Mouse (Mus musculus): ENCODE data around the gene Flot1. TPM values are rescaled to one million over a fixed set of nuclear protein-coding genes. Genes with fewer than 3 reads are reported as not detected.

Gene Flot1
- 52.7 and 69.3 TPM in 2 replicates for polyA plus RNA-seq (2012; ENCODE audit: insufficient read depth, insufficient read length, missing spikeins)

DNA sequence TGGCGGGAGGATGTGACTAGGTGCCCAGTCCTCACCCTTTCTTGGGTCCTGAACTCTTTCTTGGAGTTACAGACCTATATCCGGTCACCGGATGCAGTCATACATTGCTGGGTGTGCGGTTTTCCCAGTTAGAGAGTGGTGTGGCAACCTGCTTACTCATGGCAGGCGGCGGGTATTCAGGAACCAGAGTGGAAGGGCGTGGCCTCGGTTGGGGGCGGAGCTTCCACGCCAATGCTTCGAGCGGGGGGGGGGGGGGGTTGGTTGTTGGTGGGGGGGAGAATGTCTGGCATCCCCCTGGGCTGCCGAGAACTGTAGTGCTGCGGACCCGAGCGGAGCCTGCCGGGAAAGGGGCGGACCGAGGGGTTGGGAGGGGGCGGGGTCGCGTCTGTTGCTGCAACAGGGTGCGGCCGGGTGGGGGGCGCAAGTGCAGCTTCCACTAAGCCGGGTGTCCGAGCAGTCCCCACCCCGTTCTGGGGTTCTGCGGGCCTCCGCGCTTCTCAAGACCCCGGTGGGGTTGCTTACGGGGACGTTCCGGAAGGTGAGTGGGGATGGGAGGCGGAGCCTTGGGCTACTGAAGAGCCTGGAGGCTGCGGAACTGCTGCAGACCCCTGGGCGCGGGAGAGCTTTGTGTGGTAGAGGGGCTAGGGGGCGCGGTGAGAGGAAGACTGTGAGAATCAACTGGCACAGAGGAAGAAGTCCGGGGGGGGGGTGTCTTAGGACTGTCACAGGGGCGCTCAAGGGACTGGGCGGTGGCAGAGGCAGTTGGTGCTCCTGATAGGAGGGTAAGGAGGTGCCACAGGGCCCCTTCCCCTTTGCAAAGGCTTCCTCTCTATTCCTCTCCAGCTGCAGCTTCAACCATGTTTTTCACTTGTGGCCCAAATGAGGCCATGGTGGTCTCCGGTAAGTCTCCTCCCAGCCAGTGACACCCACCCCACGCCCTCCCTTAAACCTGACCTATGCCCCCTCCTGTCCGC is at the start of gene Flot1:
Gene Flot1, plus strand, starts transcription at position 267 of the 974 bp plus-strand sequence.
- H3K4me1 ChIP-seq (ENCODE audit: control insufficient read depth, insufficient read depth, low read length) = peaks cover 4% of the 10 kb centered on the region

GRCm38 (mm10) chr17:35776811-35777609 is 46.0 kb upstream of the Flot1 start:
- H3K4me1 ChIP-seq (ENCODE audit: control insufficient read depth, insufficient read depth, low read length) = peaks cover 42% of the 10 kb centered on the region
- peak overlapping the region; percentile 17 for H3K27ac ChIP-seq (ENCODE audit: insufficient read depth, low read depth, low read length)
- no peak for TF ChIP-seq CTCF (IDR thresholded peaks at IDR 0.05; ENCODE audit: low read depth, low read length)
- no peak for TF ChIP-seq POLR2A (IDR thresholded peaks at IDR 0.05; ENCODE audit: borderline replicate concordance, low read depth, low read length)
- H3K4me3 ChIP-seq (ENCODE audit: insufficient read depth, low read length) = no peak overlapping the region

More for the DNA sequence above, at the start of gene Flot1:
- Histone ChIP-seq H3K4me3 (ENCODE audit: insufficient read depth, low read length) (peak within 1 kb of the TSS; percentile 96), H3K27ac (ENCODE audit: insufficient read depth, low read depth, low read length) (peak within 1 kb of the TSS; percentile 82)
- TF ChIP-seq CTCF (IDR thresholded peaks at IDR 0.05; ENCODE audit: low read depth, low read length) (no peak), POLR2A (IDR thresholded peaks at IDR 0.05; ENCODE audit: borderline replicate concordance, low read depth, low read length) (peak; percentile 46; the same call in 1 of the 2 replicates)

DNA sequence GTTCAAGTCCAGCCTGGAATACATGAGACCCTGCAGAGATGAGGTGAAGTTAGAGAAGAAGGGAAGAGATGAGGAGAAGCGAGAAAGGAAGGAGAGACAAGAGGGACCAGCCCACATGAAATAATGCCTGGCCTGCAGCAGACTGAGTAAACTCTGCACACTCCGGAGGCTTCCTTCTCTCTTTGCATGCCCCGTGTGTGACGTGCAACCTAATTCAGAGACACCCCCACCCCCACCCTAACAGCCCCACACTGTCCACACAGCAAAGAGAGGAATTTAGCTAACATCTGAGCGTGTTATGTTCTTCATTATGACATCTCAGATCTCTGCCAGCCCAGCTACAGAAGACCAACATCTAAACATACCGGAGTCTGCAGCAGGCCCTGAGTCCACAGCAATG is 44.1 kb upstream of the Flot1 start:
- H3K27ac ChIP-seq (ENCODE audit: insufficient read depth, low read depth, low read length) = peak overlapping the region; percentile 38; the same call in 1 of the 2 replicates
- TF ChIP-seq CTCF (IDR thresholded peaks at IDR 0.05; ENCODE audit: low read depth, low read length) (no peak), POLR2A (IDR thresholded peaks at IDR 0.05; ENCODE audit: borderline replicate concordance, low read depth, low read length) (no peak)
- peaks cover 46% of the 10 kb centered on the region for H3K4me1 ChIP-seq (ENCODE audit: control insufficient read depth, insufficient read depth, low read length)
- H3K4me3 ChIP-seq (ENCODE audit: insufficient read depth, low read length) = no peak overlapping the region

DNA sequence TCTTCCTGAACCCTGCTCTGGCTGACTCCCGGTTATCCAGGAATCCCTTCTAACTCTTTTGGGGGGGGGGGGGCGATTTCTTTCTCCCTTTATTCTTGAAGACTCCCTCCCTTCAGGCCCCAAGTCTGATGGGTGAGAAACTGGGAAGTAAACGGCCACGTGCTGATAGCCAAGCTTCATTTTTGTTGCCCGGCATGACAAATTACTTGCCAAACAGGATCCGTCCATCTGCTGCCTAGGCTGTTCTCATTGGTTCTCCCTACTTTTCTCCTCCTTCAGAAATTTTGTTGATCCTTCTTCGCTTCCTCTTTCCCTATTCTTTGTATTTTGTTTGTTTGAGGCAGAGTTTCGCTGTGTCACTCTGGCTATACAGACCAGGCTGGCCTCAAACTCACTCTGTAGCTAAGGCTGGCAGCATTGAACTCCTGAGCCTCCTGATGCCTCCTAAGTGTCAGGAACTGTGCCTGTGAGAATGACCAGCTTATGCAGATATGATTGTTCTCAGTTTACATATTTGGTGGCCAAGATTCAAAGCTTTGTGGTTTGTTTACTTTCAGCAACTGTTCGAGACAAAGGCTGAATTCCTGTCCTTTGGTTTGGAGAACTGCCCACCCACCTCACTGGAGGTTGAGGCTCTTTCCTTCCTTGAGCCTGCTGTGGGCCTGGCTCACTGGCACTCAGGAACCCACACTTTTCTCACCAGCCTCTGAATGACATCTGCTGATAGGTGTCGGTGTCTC is 43.4 kb upstream of the Flot1 start:
- Histone ChIP-seq H3K4me3 (ENCODE audit: insufficient read depth, low read length) (no peak overlapping the region), H3K4me1 (ENCODE audit: control insufficient read depth, insufficient read depth, low read length) (peaks cover 49% of the 10 kb centered on the region), H3K27ac (ENCODE audit: insufficient read depth, low read depth, low read length) (peak overlapping the region; percentile 67)
- TF ChIP-seq CTCF (IDR thresholded peaks at IDR 0.05; ENCODE audit: low read depth, low read length) (no peak), POLR2A (IDR thresholded peaks at IDR 0.05; ENCODE audit: borderline replicate concordance, low read depth, low read length) (no peak)

DNA sequence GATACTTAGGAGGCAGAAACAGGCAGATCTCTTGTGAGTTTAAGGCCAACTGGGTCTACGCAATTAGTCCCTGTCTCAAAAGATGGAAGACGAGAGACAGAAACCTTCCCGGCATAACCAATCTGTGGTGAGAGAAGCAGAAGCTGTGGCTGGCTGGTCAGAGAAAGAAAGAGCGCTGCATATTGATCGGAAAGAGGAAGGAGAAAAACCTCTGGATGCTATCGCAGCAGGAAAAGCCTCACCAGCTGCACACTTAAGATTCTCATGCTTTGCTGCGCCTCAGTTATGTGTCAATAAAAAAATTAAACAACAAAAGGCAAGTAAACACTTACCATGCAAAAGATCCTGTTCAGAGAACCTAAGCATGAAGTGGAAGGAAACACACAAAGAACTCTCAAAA is 42.7 kb upstream of the Flot1 start:
- TF ChIP-seq POLR2A (IDR thresholded peaks at IDR 0.05; ENCODE audit: borderline replicate concordance, low read depth, low read length) (no peak), CTCF (IDR thresholded peaks at IDR 0.05; ENCODE audit: low read depth, low read length) (no peak)
- Histone ChIP-seq H3K4me1 (ENCODE audit: control insufficient read depth, insufficient read depth, low read length) (peaks cover 53% of the 10 kb centered on the region), H3K27ac (ENCODE audit: insufficient read depth, low read depth, low read length) (peak overlapping the region; percentile 67), H3K4me3 (ENCODE audit: insufficient read depth, low read length) (no peak overlapping the region)

DNA sequence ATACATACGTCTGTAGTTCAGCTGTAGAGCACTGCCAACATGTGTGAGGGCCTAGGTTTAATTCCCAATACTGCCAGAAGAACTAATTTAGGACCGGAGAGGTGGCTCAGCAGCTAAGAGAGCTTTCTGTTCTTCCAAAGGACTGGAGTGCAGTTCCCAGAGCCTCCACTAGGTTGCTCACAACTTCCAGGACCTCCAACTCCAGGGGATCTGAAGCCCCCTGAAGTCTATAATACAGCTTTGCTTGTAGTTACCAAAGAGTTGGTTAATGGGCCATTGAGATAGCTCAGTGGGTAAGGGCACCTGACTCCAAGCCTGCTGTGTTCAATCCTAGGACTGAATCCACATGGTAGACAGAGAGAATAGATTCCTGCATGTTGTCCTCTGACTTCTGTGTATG is 40.6 kb upstream of the Flot1 start:
- Histone ChIP-seq H3K4me1 (ENCODE audit: control insufficient read depth, insufficient read depth, low read length) (peaks cover 47% of the 10 kb centered on the region), H3K4me3 (ENCODE audit: insufficient read depth, low read length) (no peak overlapping the region), H3K27ac (ENCODE audit: insufficient read depth, low read depth, low read length) (no peak overlapping the region)
- TF ChIP-seq CTCF (IDR thresholded peaks at IDR 0.05; ENCODE audit: low read depth, low read length) = 0 out of 2 replicates have a peak, but pooled peaks have one; percentile 25
- no peak for TF ChIP-seq POLR2A (IDR thresholded peaks at IDR 0.05; ENCODE audit: borderline replicate concordance, low read depth, low read length)

- no peak overlapping the region for H3K4me3 ChIP-seq (ENCODE audit: insufficient read depth, low read length)
- H3K27ac ChIP-seq (ENCODE audit: insufficient read depth, low read depth, low read length) = no peak overlapping the region
- peaks cover 47% of the 10 kb centered on the region for H3K4me1 ChIP-seq (ENCODE audit: control insufficient read depth, insufficient read depth, low read length)
- no peak for TF ChIP-seq POLR2A (IDR thresholded peaks at IDR 0.05; ENCODE audit: borderline replicate concordance, low read depth, low read length)
These were observed 40.1 kb upstream of the Flot1 start for GRCm38 (mm10) chr17:35782924-35783323.

DNA sequence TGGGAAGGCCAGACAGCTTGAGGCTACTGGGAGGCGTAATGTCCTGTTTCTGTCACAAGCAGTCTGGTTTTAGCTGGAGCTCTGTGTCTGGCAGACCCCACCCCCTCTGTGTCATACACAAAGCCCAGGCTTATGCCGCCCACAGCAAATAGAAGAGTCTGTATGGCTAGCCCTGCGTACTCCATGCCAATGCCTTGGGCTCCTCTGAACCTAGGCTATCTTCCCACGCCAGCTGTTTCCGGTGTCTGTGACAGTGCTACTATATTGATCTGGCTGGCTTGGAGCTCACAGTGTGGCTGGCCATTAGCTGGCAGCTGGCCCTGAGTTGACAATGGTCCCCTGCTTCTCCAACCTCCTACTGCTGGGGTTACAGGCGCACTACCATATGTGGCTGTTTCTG is 39.1 kb upstream of the Flot1 start:
- no peak for TF ChIP-seq POLR2A (IDR thresholded peaks at IDR 0.05; ENCODE audit: borderline replicate concordance, low read depth, low read length)
- no peak for TF ChIP-seq CTCF (IDR thresholded peaks at IDR 0.05; ENCODE audit: low read depth, low read length)
- Histone ChIP-seq H3K4me3 (ENCODE audit: insufficient read depth, low read length) (no peak overlapping the region), H3K4me1 (ENCODE audit: control insufficient read depth, insufficient read depth, low read length) (peaks cover 41% of the 10 kb centered on the region), H3K27ac (ENCODE audit: insufficient read depth, low read depth, low read length) (no peak overlapping the region)

DNA sequence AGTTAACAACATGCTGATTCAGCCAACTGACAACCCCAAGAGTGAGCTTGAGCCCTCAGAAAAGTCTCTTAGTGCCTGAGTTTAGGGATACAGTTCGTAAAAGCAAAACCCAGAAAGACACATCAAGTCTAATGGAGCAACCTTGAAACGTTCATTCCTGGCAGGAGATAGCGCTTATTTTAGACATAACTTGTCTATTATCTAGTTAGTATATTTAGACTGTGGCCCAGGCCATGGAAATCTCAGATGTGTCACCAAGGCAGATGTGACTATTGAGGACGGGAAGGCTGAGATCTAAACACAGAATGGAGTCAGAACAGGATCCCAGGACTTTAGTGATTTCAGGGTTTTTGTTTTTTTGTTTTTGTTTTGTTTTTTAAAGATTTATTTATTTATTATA is 37.9 kb upstream of the Flot1 start:
- Histone ChIP-seq H3K4me3 (ENCODE audit: insufficient read depth, low read length) (no peak overlapping the region), H3K4me1 (ENCODE audit: control insufficient read depth, insufficient read depth, low read length) (peaks cover 29% of the 10 kb centered on the region), H3K27ac (ENCODE audit: insufficient read depth, low read depth, low read length) (no peak overlapping the region)
- TF ChIP-seq POLR2A (IDR thresholded peaks at IDR 0.05; ENCODE audit: borderline replicate concordance, low read depth, low read length) = no peak
- TF ChIP-seq CTCF (IDR thresholded peaks at IDR 0.05; ENCODE audit: low read depth, low read length) = no peak
